Mouse (Mus musculus): ENCODE measurements around the gene Ippk.

The Ippk gene

GRCm38 (mm10) chr13:49420754-49421605 is at the start of gene Ippk:
Gene Ippk, plus strand, starts transcription at chr13:49421249.
- DNase-seq (ENCODE audit: low spot score), result peak; percentile 97

- DNase-seq (ENCODE audit: low spot score), result no peak
Observed at GRCm38 (mm10) chr13:49371428-49371899, 49.6 kb upstream of the Ippk start.

- no peak for DNase-seq (ENCODE audit: low spot score)
Observed at GRCm38 (mm10) chr13:49372370-49373060, 48.5 kb upstream of the Ippk start.

GRCm38 (mm10) chr13:49374304-49374703 is 46.7 kb upstream of the Ippk start:
- DNase-seq (ENCODE audit: low spot score), result no peak

GRCm38 (mm10) chr13:49374730-49375129 is 46.3 kb upstream of the Ippk start:
- no peak for DNase-seq (ENCODE audit: low spot score)

- DNase-seq (ENCODE audit: low spot score), result no peak
Observed at GRCm38 (mm10) chr13:49377608-49378007, 43.4 kb upstream of the Ippk start.

GRCm38 (mm10) chr13:49379301-49379700 is 41.7 kb upstream of the Ippk start:
- no peak for DNase-seq (ENCODE audit: low spot score)

GRCm38 (mm10) chr13:49381230-49381629 is 39.8 kb upstream of the Ippk start:
- DNase-seq (ENCODE audit: low spot score), result peak; percentile 83

- no peak for DNase-seq (ENCODE audit: low spot score)
Observed at GRCm38 (mm10) chr13:49382997-49383396, 38.1 kb upstream of the Ippk start.

- no peak for DNase-seq (ENCODE audit: low spot score)
Observed at GRCm38 (mm10) chr13:49384751-49385463, 36.1 kb upstream of the Ippk start.

GRCm38 (mm10) chr13:49391374-49391773 is 29.7 kb upstream of the Ippk start:
- peak; percentile 25 for DNase-seq (ENCODE audit: low spot score)

GRCm38 (mm10) chr13:49393579-49393978 is 27.5 kb upstream of the Ippk start:
- DNase-seq (ENCODE audit: low spot score), result no peak

GRCm38 (mm10) chr13:49394886-49395447 is 26.1 kb upstream of the Ippk start:
- DNase-seq (ENCODE audit: low spot score), result no peak

GRCm38 (mm10) chr13:49396798-49397197 is 24.3 kb upstream of the Ippk start:
- DNase-seq (ENCODE audit: low spot score), result no peak

GRCm38 (mm10) chr13:49398191-49398590 is 22.9 kb upstream of the Ippk start:
- no peak for DNase-seq (ENCODE audit: low spot score)

- DNase-seq (ENCODE audit: low spot score), result peak; percentile 38
Observed at GRCm38 (mm10) chr13:49400139-49400538, 20.9 kb upstream of the Ippk start.

- DNase-seq (ENCODE audit: low spot score), result no peak
Observed at GRCm38 (mm10) chr13:49402628-49403027, 18.4 kb upstream of the Ippk start.

- DNase-seq (ENCODE audit: low spot score), result peak; percentile 86
Observed at GRCm38 (mm10) chr13:49407795-49408194, 13.3 kb upstream of the Ippk start.

GRCm38 (mm10) chr13:49421606-49421917 is 513 bp downstream of the Ippk start:
- DNase-seq (ENCODE audit: low spot score), result no peak

GRCm38 (mm10) chr13:49421959-49422358 is 910 bp downstream of the Ippk start:
- no peak for DNase-seq (ENCODE audit: low spot score)

- DNase-seq (ENCODE audit: low spot score), result no peak
Observed at GRCm38 (mm10) chr13:49426736-49427135, 5.7 kb downstream of the Ippk start.

- DNase-seq (ENCODE audit: low spot score), result no peak
Observed at GRCm38 (mm10) chr13:49428042-49428675, 7.1 kb downstream of the Ippk start.

All from adipocyte (in vitro differentiated cells).